Mouse (Mus musculus): Measurements from ENCODE around the gene Irak4.

GRCm38 (mm10) chr15:94494445-94494844 is 49.0 kb upstream of the Irak4 start:
- TF ChIP-seq CTCF (conservative IDR thresholded peaks at IDR 0.05; ENCODE audit: low read length) (peak; percentile 77), NANOG (IDR thresholded peaks at IDR 0.05; ENCODE audit: borderline replicate concordance, low read length) (no peak), POU5F1 (IDR thresholded peaks at IDR 0.05; ENCODE audit: borderline replicate concordance, low read length) (no peak)

Measured in E14TG2a.4 (cell line).